Mouse (Mus musculus): ENCODE results near the gene Prkcz. TPM values are rescaled to one million over a fixed set of nuclear protein-coding genes. Genes with fewer than 3 reads are reported as not detected.

The Prkcz gene
- polyA plus RNA-seq, 1 experiment from 2014 or later, result 65.4 TPM

GRCm38 (mm10) chr4:155352581-155352980, 8.6 kb downstream of the Prkcz start:
- Histone ChIP-seq H3K9ac (replicated peaks; ENCODE audit: low read length) (no peak overlapping the region), H3K27ac (replicated peaks; ENCODE audit: low read depth, low read length) (no peak overlapping the region), H3K4me2 (ENCODE audit: low read length) (no peak overlapping the region), H3K9me3 (ENCODE audit: control insufficient read depth, low read length) (no peaks in the 10 kb centered on the region), H3K4me1 (ENCODE audit: control insufficient read depth, insufficient read depth, low read length) (no peaks in the 10 kb centered on the region), H3K4me3 (replicated peaks; ENCODE audit: low read depth, low read length) (no peak overlapping the region), H3K36me3 (ENCODE audit: control insufficient read depth, insufficient read depth, low read length) (no peaks in the 10 kb centered on the region), H3K27me3 (ENCODE audit: control insufficient read depth, insufficient read depth, low read length) (no peaks in the 10 kb centered on the region)
- DNase-seq, result no peak
- no peak for ATAC-seq (ENCODE audit: low FRiP score, low TSS enrichment)
- WGBS, result 92% methylated on average over 3 of the region's 3 CpGs

- Histone ChIP-seq H3K36me3 (ENCODE audit: control insufficient read depth, insufficient read depth, low read length) (no peaks in the 10 kb centered on the region), H3K4me1 (ENCODE audit: control insufficient read depth, insufficient read depth, low read length) (peaks cover 17% of the 10 kb centered on the region), H3K4me3 (replicated peaks; ENCODE audit: low read depth, low read length) (peak overlapping the region; percentile 77; the same call in 1 of the 2 replicates), H3K9me3 (ENCODE audit: control insufficient read depth, low read length) (no peaks in the 10 kb centered on the region), H3K4me2 (ENCODE audit: low read length) (no peak overlapping the region; the same call in 1 of the 2 replicates), H3K9ac (replicated peaks; ENCODE audit: low read length) (peak overlapping the region; percentile 91), H3K27me3 (ENCODE audit: control insufficient read depth, insufficient read depth, low read length) (no peaks in the 10 kb centered on the region), H3K27ac (replicated peaks; ENCODE audit: low read depth, low read length) (peak overlapping the region; percentile 96)
- ATAC-seq (ENCODE audit: low FRiP score, low TSS enrichment) (no peak), DNase-seq (no peak)
- WGBS, result 93% methylated on average over 12 of the region's 12 CpGs
Observed at GRCm38 (mm10) chr4:155346350-155346749, 14.8 kb downstream of the Prkcz start.

GRCm38 (mm10) chr4:155345608-155345953, 15.6 kb downstream of the Prkcz start:
- Histone ChIP-seq H3K4me1 (ENCODE audit: control insufficient read depth, insufficient read depth, low read length) (peaks cover 17% of the 10 kb centered on the region), H3K4me3 (replicated peaks; ENCODE audit: low read depth, low read length) (peak overlapping the region; percentile 77), H3K36me3 (ENCODE audit: control insufficient read depth, insufficient read depth, low read length) (no peaks in the 10 kb centered on the region), H3K9me3 (ENCODE audit: control insufficient read depth, low read length) (no peaks in the 10 kb centered on the region), H3K4me2 (ENCODE audit: low read length) (peak overlapping the region; percentile 88), H3K27me3 (ENCODE audit: control insufficient read depth, insufficient read depth, low read length) (no peaks in the 10 kb centered on the region), H3K9ac (replicated peaks; ENCODE audit: low read length) (peak overlapping the region; percentile 91), H3K27ac (replicated peaks; ENCODE audit: low read depth, low read length) (peak overlapping the region; percentile 96)
- peak; percentile 94 for DNase-seq
- 3% methylated on average over 16 of the region's 16 CpGs for WGBS
- ATAC-seq (ENCODE audit: low FRiP score, low TSS enrichment), result peak; percentile 91

- WGBS, result 2% methylated on average over 47 of the region's 47 CpGs
- Histone ChIP-seq H3K4me3 (replicated peaks; ENCODE audit: low read depth, low read length) (peak overlapping the region; percentile 77), H3K4me2 (ENCODE audit: low read length) (peak overlapping the region; percentile 88), H3K27me3 (ENCODE audit: control insufficient read depth, insufficient read depth, low read length) (no peaks in the 10 kb centered on the region), H3K9me3 (ENCODE audit: control insufficient read depth, low read length) (no peaks in the 10 kb centered on the region), H3K4me1 (ENCODE audit: control insufficient read depth, insufficient read depth, low read length) (peaks cover 17% of the 10 kb centered on the region), H3K27ac (replicated peaks; ENCODE audit: low read depth, low read length) (peak overlapping the region; percentile 96), H3K36me3 (ENCODE audit: control insufficient read depth, insufficient read depth, low read length) (no peaks in the 10 kb centered on the region), H3K9ac (replicated peaks; ENCODE audit: low read length) (peak overlapping the region; percentile 91)
- DNase-seq (peak; percentile 74), ATAC-seq (ENCODE audit: low FRiP score, low TSS enrichment) (peak; percentile 73)
Observed at GRCm38 (mm10) chr4:155344716-155345607, 16.2 kb downstream of the Prkcz start.

- ATAC-seq (ENCODE audit: low FRiP score, low TSS enrichment) (no peak), DNase-seq (peak; percentile 22)
- H3K9me3 ChIP-seq (ENCODE audit: control insufficient read depth, low read length), result no peaks in the 10 kb centered on the region
- no peaks in the 10 kb centered on the region for H3K27me3 ChIP-seq (ENCODE audit: control insufficient read depth, insufficient read depth, low read length)
- H3K4me1 ChIP-seq (ENCODE audit: control insufficient read depth, insufficient read depth, low read length), result peaks cover 17% of the 10 kb centered on the region
- H3K27ac ChIP-seq (replicated peaks; ENCODE audit: low read depth, low read length), result peak overlapping the region; percentile 96
- H3K9ac ChIP-seq (replicated peaks; ENCODE audit: low read length), result peak overlapping the region; percentile 91
- H3K4me3 ChIP-seq (replicated peaks; ENCODE audit: low read depth, low read length), result peak overlapping the region; percentile 77
- no peaks in the 10 kb centered on the region for H3K36me3 ChIP-seq (ENCODE audit: control insufficient read depth, insufficient read depth, low read length)
- 42% methylated on average over 3 of the region's 3 CpGs for WGBS
- H3K4me2 ChIP-seq (ENCODE audit: low read length), result peak overlapping the region; percentile 88
Observed at GRCm38 (mm10) chr4:155344299-155344600, 16.9 kb downstream of the Prkcz start.

- DNase-seq, result no peak
- no peak for ATAC-seq (ENCODE audit: low FRiP score, low TSS enrichment)
Observed at GRCm38 (mm10) chr4:155343415-155344298, 17.5 kb downstream of the Prkcz start.

GRCm38 (mm10) chr4:155336284-155337050, 24.7 kb downstream of the Prkcz start:
- no peak overlapping the region for H3K27ac ChIP-seq (replicated peaks; ENCODE audit: low read depth, low read length)
- H3K36me3 ChIP-seq (ENCODE audit: control insufficient read depth, insufficient read depth, low read length), result no peaks in the 10 kb centered on the region
- ATAC-seq (ENCODE audit: low FRiP score, low TSS enrichment) (no peak), DNase-seq (no peak)
- H3K9me3 ChIP-seq (ENCODE audit: control insufficient read depth, low read length), result no peaks in the 10 kb centered on the region
- WGBS, result 91% methylated on average over 12 of the region's 12 CpGs
- no peak overlapping the region for H3K9ac ChIP-seq (replicated peaks; ENCODE audit: low read length)
- H3K27me3 ChIP-seq (ENCODE audit: control insufficient read depth, insufficient read depth, low read length), result no peaks in the 10 kb centered on the region
- no peak overlapping the region for H3K4me3 ChIP-seq (replicated peaks; ENCODE audit: low read depth, low read length)
- H3K4me2 ChIP-seq (ENCODE audit: low read length), result no peak overlapping the region
- no peaks in the 10 kb centered on the region for H3K4me1 ChIP-seq (ENCODE audit: control insufficient read depth, insufficient read depth, low read length)

More at GRCm38 (mm10) chr4:155343415-155344298, 17.5 kb downstream of the Prkcz start:
- no peaks in the 10 kb centered on the region for H3K9me3 ChIP-seq (ENCODE audit: control insufficient read depth, low read length)
- WGBS, result 78% methylated on average over 14 of the region's 14 CpGs
- H3K9ac ChIP-seq (replicated peaks; ENCODE audit: low read length), result peak overlapping the region; percentile 91
- no peaks in the 10 kb centered on the region for H3K36me3 ChIP-seq (ENCODE audit: control insufficient read depth, insufficient read depth, low read length)
- peak overlapping the region; percentile 77 for H3K4me3 ChIP-seq (replicated peaks; ENCODE audit: low read depth, low read length)
- H3K4me2 ChIP-seq (ENCODE audit: low read length), result peak overlapping the region; percentile 88
- H3K27me3 ChIP-seq (ENCODE audit: control insufficient read depth, insufficient read depth, low read length), result no peaks in the 10 kb centered on the region
- H3K27ac ChIP-seq (replicated peaks; ENCODE audit: low read depth, low read length), result peak overlapping the region; percentile 96
- peaks cover 17% of the 10 kb centered on the region for H3K4me1 ChIP-seq (ENCODE audit: control insufficient read depth, insufficient read depth, low read length)

GRCm38 (mm10) chr4:155332253-155332652, 28.9 kb downstream of the Prkcz start:
- Histone ChIP-seq H3K27ac (replicated peaks; ENCODE audit: low read depth, low read length) (no peak overlapping the region), H3K27me3 (ENCODE audit: control insufficient read depth, insufficient read depth, low read length) (no peaks in the 10 kb centered on the region), H3K4me1 (ENCODE audit: control insufficient read depth, insufficient read depth, low read length) (no peaks in the 10 kb centered on the region), H3K4me3 (replicated peaks; ENCODE audit: low read depth, low read length) (no peak overlapping the region), H3K4me2 (ENCODE audit: low read length) (no peak overlapping the region), H3K9me3 (ENCODE audit: control insufficient read depth, low read length) (no peaks in the 10 kb centered on the region), H3K36me3 (ENCODE audit: control insufficient read depth, insufficient read depth, low read length) (no peaks in the 10 kb centered on the region), H3K9ac (replicated peaks; ENCODE audit: low read length) (no peak overlapping the region)
- no peak for DNase-seq
- no peak for ATAC-seq (ENCODE audit: low FRiP score, low TSS enrichment)
- WGBS, result 38% methylated on average over 7 of the region's 7 CpGs

Measured in midbrain, embryonic 14.5 days (tissue).